Mouse (Mus musculus) heart, adult 9 months (tissue): ENCODE measurements around the gene Clcn7.

ENCODE experiments used
- DNase-seq, 2 experiments: peaks; one replicate each; pipeline ENCODE4 v3.0.0; 2022; ENCODE audit warnings: low spot score in 2 of 2

The Clcn7 gene

DNA sequence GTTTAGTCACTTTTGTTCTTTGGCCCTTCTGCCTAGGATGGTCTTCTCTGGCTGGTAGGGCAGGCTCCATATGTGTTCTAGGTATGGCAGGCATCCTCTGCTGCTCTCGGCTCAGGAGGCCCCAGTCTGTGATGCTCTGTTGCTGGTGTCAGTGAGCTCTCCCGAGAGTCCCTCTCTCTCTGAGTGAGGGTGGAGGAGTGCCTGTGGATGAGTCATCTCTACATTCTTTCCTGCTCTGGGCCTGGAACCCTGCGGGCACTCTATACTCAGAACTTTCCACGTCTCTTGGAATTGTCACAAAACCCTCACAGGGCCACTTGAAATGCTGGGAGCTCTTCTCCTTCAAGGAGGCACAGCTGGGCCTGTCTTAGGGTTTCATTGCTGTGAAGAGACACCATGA, 78.5 kb downstream of the Clcn7 start:
- no peak for DNase-seq
